Mouse (Mus musculus) ovary, postnatal 36 days (tissue): Measurements from ENCODE around the gene Hpcal1.
"Not testable (repeated sequence)": the region's sequence is repeated elsewhere in the genome, so short reads cannot be mapped to it uniquely, and the experiment has no call there.

Experiments used
- DNase-seq: peaks from one replicate; pipeline ENCODE4 v3.0.0; 2022; ENCODE audit warnings: low spot score, mixed read lengths

Gene Hpcal1

DNA sequence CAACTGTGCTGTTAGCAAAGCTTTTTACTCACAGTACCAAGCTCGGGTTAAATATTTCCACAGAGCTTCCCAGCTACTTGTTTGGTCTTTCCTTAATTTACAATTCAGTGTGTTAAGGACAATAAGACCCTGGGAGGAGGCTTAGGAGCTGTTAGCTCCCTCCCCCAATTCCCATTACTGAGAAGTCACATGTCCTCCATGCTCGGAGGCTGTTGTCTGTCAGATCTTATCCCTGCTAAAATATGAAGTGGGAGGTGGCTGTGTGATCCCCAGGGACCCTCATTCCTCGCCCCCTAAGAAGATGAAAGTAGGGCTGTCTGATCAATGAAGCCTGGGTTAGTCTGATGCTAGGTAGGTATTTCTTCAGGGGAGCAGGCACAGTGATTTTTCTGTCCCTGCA, 88.4 kb downstream of the Hpcal1 start:
- no peak for DNase-seq

DNA sequence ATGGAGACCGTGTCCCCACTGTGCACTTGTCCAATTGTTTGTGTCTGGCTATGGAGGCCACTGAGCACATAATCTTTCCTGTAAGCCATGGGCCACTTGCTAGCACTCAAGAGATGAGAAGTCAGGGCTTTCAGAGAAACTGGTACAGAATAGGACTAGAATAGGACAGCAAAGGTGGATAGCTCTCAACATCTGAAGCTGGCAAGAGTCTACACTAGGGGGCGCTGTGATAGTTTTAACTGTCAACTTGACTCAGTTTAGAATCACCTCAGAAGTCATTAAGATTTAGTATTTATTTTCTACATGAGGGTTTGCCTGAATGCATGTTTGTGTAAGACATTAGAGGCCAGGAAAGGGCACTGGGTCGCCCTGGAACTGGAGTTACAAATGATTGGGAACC, 98.8 kb downstream of the Hpcal1 start:
- DNase-seq = no peak

DNA sequence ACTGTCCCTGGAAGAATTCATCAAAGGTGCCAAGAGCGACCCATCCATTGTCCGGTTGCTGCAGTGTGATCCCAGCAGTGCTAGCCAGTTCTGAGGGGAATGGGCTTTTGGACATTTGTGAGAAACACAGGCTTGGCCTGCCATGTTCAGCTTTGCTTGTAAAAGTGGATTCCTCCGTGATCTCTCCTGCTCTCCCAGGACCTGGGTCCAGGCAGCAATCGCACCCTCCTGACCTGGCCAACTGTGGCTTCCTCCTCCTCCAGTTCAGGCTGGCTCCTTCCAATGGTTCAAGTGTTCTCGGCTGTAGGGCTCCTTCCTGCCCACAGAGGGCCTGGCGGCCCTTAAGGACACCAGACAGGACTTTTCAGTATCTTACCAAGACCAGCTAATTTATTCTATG, 100.5 kb downstream of the Hpcal1 start:
- DNase-seq = no peak

DNA sequence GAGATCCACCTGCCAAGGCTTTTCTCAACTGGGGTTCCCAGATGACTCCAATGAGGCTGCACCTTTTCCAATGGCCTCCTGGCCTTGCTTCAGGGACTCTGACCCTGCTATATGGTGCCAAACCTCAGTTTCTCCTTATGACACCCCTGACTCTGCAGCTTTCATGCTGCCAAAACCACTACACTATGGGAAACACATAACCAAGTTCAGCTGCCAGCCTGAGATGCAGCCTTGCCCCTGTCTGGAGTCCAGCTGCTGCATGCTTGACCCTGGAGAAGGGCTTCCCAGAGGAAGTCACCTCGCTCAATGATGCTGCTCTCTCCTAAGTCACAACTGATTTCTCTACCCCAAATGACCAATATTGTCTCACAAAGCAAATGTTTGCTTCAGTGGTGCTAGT, 102.1 kb downstream of the Hpcal1 start:
- no peak for DNase-seq

DNA sequence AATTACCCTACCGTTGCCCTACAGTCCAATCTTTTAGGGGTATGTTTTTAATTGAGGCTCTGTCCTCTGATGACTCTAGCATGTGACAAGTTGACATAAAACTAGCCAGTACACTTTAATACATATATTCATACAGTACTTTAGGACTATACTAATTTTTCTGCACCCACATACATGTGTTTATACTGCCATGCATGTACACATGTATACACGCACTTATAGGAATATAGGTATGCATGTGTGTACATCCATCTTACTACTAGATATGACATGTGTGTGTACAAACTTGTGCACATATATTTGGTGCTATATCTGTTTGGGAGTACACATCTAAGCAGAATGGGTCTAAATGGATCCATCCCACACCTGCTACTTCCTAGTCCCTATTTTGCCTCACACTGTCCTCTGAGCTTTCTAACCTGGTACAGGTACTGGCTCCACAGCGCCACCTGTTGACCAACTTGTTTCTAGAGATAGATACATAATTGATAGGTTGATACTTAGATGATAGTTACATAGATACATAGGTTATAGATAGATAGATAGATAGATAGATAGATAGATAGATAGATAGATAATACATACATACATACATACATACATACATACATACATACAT, 105.1 kb downstream of the Hpcal1 start:
- peak; percentile 42 for DNase-seq

DNA sequence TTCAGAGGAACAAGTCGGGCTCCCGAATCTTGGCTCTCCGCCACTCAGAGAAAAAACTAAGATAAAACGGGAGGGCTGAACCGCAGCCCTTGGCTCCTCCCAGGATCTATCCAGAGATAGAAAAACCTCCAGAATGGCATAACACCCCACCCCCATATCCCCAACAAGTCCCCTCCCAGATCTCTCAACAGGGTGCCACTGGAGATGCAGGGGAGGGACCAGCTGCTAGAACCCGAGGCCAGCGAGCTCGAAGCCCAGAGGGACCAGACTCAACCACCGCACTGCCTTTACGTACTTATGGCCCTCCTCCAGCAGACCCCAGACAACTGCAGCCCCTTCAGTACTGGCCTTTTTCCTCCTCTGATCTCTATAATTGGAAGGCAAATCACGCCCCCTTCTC, 107.6 kb downstream of the Hpcal1 start:
- not testable (repeated sequence) for DNase-seq

DNA sequence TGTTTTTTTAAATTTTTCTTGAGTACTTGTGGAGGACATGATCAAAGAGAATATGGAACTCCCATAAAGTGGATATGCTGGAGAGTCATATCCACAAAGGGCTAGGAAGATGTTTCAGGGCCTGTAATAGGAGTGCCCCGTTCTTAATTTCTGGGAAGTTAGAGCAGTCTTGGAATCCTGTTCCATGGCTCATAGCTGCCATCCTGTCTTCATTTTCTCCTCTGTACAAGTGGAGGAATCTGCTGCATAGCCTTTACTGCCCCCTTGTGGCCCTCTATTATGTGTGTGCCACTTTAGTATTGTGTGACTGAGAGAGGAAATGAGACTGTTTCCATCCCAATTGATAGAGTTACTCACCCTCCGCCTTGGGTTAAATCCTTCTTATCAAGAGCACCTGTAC, 117.9 kb downstream of the Hpcal1 start:
- peak; percentile 14 for DNase-seq

DNA sequence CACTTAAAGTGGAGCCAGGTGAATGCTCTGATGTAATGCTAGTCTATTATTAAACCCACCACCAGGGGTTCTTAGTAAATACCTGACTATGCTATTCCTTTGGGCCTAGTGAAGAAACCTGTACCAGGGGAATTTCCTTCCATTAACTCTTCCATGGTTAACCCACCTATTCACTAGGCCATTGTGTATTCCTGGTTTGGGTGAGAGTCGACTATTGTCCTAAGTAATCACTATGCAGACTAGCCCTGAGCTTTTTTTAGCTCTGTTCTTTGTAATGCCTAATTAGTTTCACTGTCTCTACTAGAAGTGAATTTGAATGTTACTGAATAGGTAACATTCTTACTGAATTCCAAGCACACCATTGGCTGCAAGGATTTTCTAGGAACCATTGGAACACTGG, 144.6 kb downstream of the Hpcal1 start:
- DNase-seq = not testable (repeated sequence)
